Comparison of ENCODE assay signal across 9 mouse cellular contexts in the genomic region with DNA sequence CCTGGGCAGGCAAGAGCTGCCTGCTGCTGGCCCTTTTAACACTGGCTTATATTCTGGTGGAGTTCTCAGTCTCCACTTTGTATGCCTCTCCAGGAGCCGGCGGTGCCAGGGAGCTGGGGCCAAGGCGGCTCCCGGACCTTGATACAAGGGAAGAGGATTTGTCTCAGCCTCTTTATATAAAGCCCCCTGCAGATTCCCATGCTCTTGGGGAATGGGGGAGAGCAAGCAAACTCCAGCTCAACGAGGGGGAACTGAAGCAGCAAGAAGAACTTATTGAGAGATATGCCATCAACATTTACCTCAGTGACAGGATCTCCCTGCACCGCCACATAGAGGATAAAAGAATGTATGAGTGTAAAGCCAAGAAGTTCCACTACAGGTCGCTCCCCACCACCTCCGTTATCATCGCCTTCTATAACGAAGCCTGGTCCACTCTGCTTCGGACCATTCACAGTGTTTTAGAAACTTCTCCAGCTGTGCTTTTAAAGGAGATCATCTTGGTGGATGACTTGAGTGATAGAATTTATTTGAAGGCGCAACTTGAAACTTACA. TPM values are rescaled to one million over a fixed set of nuclear protein-coding genes. Genes with fewer than 3 reads are reported as not detected.
A peak's percentile ranks its signal among the peaks of the same experiment; 100 is the strongest.
DNase-seq lines count a peak whose midpoint lies in the region; ATAC-seq and TF ChIP-seq lines count a peak whose summit lies in the region.
"Had no signal": no experiment of that assay in that cellular context is flagged by ENCODE, and none has a peak within 500 bp of the region (broad histone marks: within the 10 kb centered on the region; RNA-seq: fewer than 3 reads in every experiment).

No protein-coding gene starts in this region.

- 36% methylated on average over 12 of the region's 12 CpGs for WGBS in forebrain, embryonic 11.5 days
- 46% methylated on average over 12 of the region's 12 CpGs for WGBS in liver, embryonic 14.5 days (ENCODE audit: insufficient replicate concordance)

- TF ChIP-seq EP300 in liver, embryonic 14.5 days (IDR thresholded peaks at IDR 0.05; ENCODE audit: low read depth) = no peak

- peaks cover 23% of the 10 kb centered on the region for H3K36me3 ChIP-seq in C2C12 (ENCODE audit: control insufficient read depth, insufficient read depth)
- H3K36me3 ChIP-seq in forebrain, embryonic 11.5 days (ENCODE audit: control insufficient read depth, insufficient read depth, low read length) = peaks cover 3% of the 10 kb centered on the region; the same call in 1 of the 2 replicates
- no peaks in the 10 kb centered on the region; the same call in 1 of the 2 replicates for H3K36me3 ChIP-seq in liver, embryonic 14.5 days (replicated peaks; ENCODE audit: control insufficient read depth, insufficient read depth, low read depth)

- H3K27me3 ChIP-seq in C2C12 (ENCODE audit: control insufficient read depth, insufficient read depth, insufficient read length) = no peaks in the 10 kb centered on the region
- no peaks in the 10 kb centered on the region for H3K27me3 ChIP-seq in forebrain, embryonic 11.5 days (ENCODE audit: control insufficient read depth, insufficient read depth, low read length)
- no peaks in the 10 kb centered on the region for H3K27me3 ChIP-seq in liver, embryonic 14.5 days (ENCODE audit: control insufficient read depth, insufficient read depth, low read length)

- peaks cover 2% of the 10 kb centered on the region; the same call in 1 of the 2 replicates for H3K4me1 ChIP-seq in forebrain, embryonic 11.5 days (replicated peaks; ENCODE audit: control insufficient read depth, insufficient read depth, low read length)
- peaks cover 0 to 5% of the 10 kb centered on the region in 2 experiments; a peak in 2 of 4 replicates for H3K4me1 ChIP-seq in liver, embryonic 14.5 days (replicated peaks; ENCODE audit: control insufficient read depth in 2 of 2, insufficient read depth in 2 of 2, low read length in 1 of 2)

- no peaks in the 10 kb centered on the region for H3K9me3 ChIP-seq in forebrain, embryonic 11.5 days (ENCODE audit: control insufficient read depth, low read length)
- H3K9me3 ChIP-seq in liver, embryonic 14.5 days (ENCODE audit: control insufficient read depth, low read length) = no peaks in the 10 kb centered on the region

- peak; percentile 85 for DNase-seq in heart, adult 11 months
- no peak for DNase-seq in heart, postnatal 4 days
- DNase-seq in forebrain, embryonic 11.5 days (ENCODE audit: low spot score) = no peak
- DNase-seq in liver, embryonic 14.5 days (ENCODE audit: low read depth in 3 of 3, low spot score in 3 of 3) = no peak
- DNase-seq in frontal cortex, postnatal 14 days (ENCODE audit: low spot score in 2 of 2) = no peak
- DNase-seq in right cerebral cortex, postnatal 36 days (ENCODE audit: low spot score in 2 of 2) = no peak
- DNase-seq in layer of hippocampus, postnatal 25 days (ENCODE audit: extremely low spot score in 1 of 2, low spot score in 1 of 2) = no peak

- no peak for ATAC-seq in forebrain, embryonic 11.5 days (replicated peaks; ENCODE audit: low FRiP score)
- no peak for ATAC-seq in liver, embryonic 14.5 days (ENCODE audit: insufficient read depth)

- H3K4me3 ChIP-seq in C2C12 (ENCODE audit: insufficient read depth, poor library complexity, severe bottlenecking) = peak overlapping the region; percentile 90
- peak overlapping the region; percentile 89 for H3K4me3 ChIP-seq in forebrain, embryonic 11.5 days (ENCODE audit: low read depth, low read length)
- peak overlapping the region; percentile 97 to 98 for H3K4me3 ChIP-seq in liver, embryonic 14.5 days (ENCODE audit: insufficient read depth in 1 of 2, low read depth in 2 of 2, low read length in 2 of 2)

- H3K27ac ChIP-seq in forebrain, embryonic 11.5 days (ENCODE audit: low read depth, low read length) = no peak overlapping the region
- H3K27ac ChIP-seq in liver, embryonic 14.5 days = no peak overlapping the region

- H3K9ac ChIP-seq in forebrain, embryonic 11.5 days (ENCODE audit: low read length) = peak overlapping the region; percentile 89
- H3K9ac ChIP-seq in liver, embryonic 14.5 days (replicated peaks) = peak overlapping the region; percentile 80

- TF ChIP-seq CTCF in C2C12 (IDR thresholded peaks at IDR 0.05; ENCODE audit: control insufficient read depth, insufficient read depth, insufficient read length) = no peak
- TF ChIP-seq CTCF in liver, embryonic 14.5 days (IDR thresholded peaks at IDR 0.05; ENCODE audit: low read depth) = no peak

- H3K4me2 ChIP-seq in forebrain, embryonic 11.5 days (ENCODE audit: low read depth, low read length, severe bottlenecking) = peak overlapping the region; percentile 85
- peak overlapping the region; percentile 96 for H3K4me2 ChIP-seq in liver, embryonic 14.5 days (ENCODE audit: low read depth)

- H3ac ChIP-seq in C2C12 (ENCODE audit: control insufficient read depth, insufficient read length, low read depth) = peak overlapping the region; percentile 88

- H3K79me2 ChIP-seq in C2C12 (ENCODE audit: control insufficient read depth, insufficient read depth) = peaks cover 42% of the 10 kb centered on the region

- peaks cover 20% of the 10 kb centered on the region for H3K79me3 ChIP-seq in C2C12 (ENCODE audit: low read depth)

TF ChIP-seq in C2C12, 6 proteins besides CTCF, POLR2A, EP300 and RAD21:
- TF ChIP-seq USF1 (IDR thresholded peaks at IDR 0.05; ENCODE audit: low read depth) = no peak
- no peak for TF ChIP-seq MAX (IDR thresholded peaks at IDR 0.05)
- TF ChIP-seq CEBPB (IDR thresholded peaks at IDR 0.05; ENCODE audit: low read depth) = no peak
- no peak for TF ChIP-seq MYOD1 (IDR thresholded peaks at IDR 0.05; ENCODE audit: control insufficient read depth, insufficient read length, low read depth)
- no peak for TF ChIP-seq MYOG (IDR thresholded peaks at IDR 0.05; ENCODE audit: control insufficient read depth, extremely low read depth, insufficient read length)
- no peak for TF ChIP-seq FOSL1 (IDR thresholded peaks at IDR 0.05; ENCODE audit: insufficient read depth, low read length, poor library complexity, severe bottlenecking)

RNA-seq across cellular contexts. Expression of a gene that starts 0.5 kb away (rescaled TPM):
- 1 to 10 TPM; 6.1 to 6.3 TPM for total RNA-seq in heart, postnatal 4 days (2021)
- polyA plus RNA-seq in C2C12 (2012; fragmentation: generic; extraction: Trizol) = 3.6 TPM
- 4.7 and 5.6 TPM in 2 replicates for polyA plus RNA-seq in forebrain, embryonic 11.5 days (2014; fragmentation: Nextera tagmentation; extraction: Ambion mirVana)
- polyA plus RNA-seq in liver, embryonic 14.5 days (2012; rRNA removed) = 0.63 and 0.81 TPM in 2 replicates
- 2.7 and 2.9 TPM in 2 replicates for polyA plus RNA-seq in liver, embryonic 14.5 days (2014; fragmentation: Nextera tagmentation; extraction: Ambion mirVana)
- 1 to 10 TPM; 4.0 to 4.6 TPM for total RNA-seq in layer of hippocampus, postnatal 25 days (2021)

RNA-seq across cellular contexts. Expression of a gene that starts 1.7 kb away (rescaled TPM):
- total RNA-seq in heart, postnatal 4 days (2021) = 10 to 100 TPM in 1 of 2 experiments, 1 to 10 TPM in 1; 8.6 to 11.2 TPM
- polyA plus RNA-seq in C2C12 (2012; fragmentation: generic; extraction: Trizol) = 10.5 TPM
- polyA plus RNA-seq in forebrain, embryonic 11.5 days (2014; fragmentation: Nextera tagmentation; extraction: Ambion mirVana) = 42.7 and 43.7 TPM in 2 replicates
- 5.6 TPM in 2 replicates for polyA plus RNA-seq in liver, embryonic 14.5 days (2012; rRNA removed)
- polyA plus RNA-seq in liver, embryonic 14.5 days (2014; fragmentation: Nextera tagmentation; extraction: Ambion mirVana) = 5.9 and 7.2 TPM in 2 replicates
- total RNA-seq in layer of hippocampus, postnatal 25 days (2021) = 1 to 10 TPM; 6.5 to 8.2 TPM

RNA-seq across cellular contexts. Expression of a gene that starts 17.6 kb away (rescaled TPM):
- total RNA-seq in heart, postnatal 4 days (2021) = not detected
- polyA plus RNA-seq in C2C12 (2012; fragmentation: generic; extraction: Trizol) = not detected
- not detected in 2 replicates for polyA plus RNA-seq in forebrain, embryonic 11.5 days (2014; fragmentation: Nextera tagmentation; extraction: Ambion mirVana)
- polyA plus RNA-seq in liver, embryonic 14.5 days (2012; rRNA removed) = not detected in 2 replicates
- polyA plus RNA-seq in liver, embryonic 14.5 days (2014; fragmentation: Nextera tagmentation; extraction: Ambion mirVana) = not detected in 2 replicates
- total RNA-seq in layer of hippocampus, postnatal 25 days (2021) = not detected
- total RNA-seq: layer of hippocampus, postnatal 10 days had no signal
